Mouse (Mus musculus): ENCODE data around the gene Agbl5.

DNA sequence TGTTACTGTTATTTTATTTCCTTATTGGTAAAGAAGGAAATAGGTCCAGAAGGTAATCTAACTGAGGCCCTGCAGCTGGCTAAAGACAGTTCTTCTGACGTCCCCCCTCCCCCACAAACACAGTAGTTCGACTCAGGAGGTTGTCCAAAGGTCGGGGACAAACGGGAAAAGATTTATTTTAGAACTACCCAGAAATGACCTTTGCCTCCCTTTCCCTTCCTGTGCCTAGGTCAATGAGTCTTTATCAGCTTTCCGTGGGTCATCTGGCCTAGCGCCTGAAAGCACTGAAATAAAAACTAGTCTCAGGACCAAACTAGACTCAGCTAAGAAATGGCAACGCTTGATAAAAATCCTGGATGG, 20.8 kb downstream of the Agbl5 start:
- no peak for TF ChIP-seq CTCF (IDR thresholded peaks at IDR 0.05; ENCODE audit: low read depth)
- no peak for TF ChIP-seq EP300 (optimal IDR thresholded peaks at IDR 0.05)
